Mouse (Mus musculus): Measurements from ENCODE around the gene Creg1. TPM values are rescaled to one million over a fixed set of nuclear protein-coding genes. Genes with fewer than 3 reads are reported as not detected.

Gene Creg1
- polyA plus RNA-seq, 1 experiment from 2014 or later: 300 TPM

DNA sequence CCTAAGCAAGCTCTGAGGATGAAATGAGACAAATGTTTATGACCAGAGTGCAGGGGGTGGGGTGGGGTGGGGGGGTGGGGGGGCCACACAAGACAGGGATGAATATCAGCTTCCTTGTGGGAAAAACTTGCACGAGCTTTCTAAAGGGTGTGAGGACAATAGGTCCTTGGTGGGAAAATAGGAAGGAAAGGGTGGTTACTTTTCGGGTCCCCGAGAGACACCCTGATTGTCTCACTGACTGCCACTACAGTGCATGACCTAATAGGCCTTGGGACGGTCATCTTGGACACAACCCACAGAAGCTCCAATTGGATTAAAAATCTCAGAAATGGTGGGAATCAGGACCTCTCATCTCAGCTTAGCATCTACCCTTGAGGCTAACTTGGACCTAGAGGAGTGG, 55.6 kb downstream of the Creg1 start:
- peak overlapping the region; percentile 62 for H3K4me2 ChIP-seq

DNA sequence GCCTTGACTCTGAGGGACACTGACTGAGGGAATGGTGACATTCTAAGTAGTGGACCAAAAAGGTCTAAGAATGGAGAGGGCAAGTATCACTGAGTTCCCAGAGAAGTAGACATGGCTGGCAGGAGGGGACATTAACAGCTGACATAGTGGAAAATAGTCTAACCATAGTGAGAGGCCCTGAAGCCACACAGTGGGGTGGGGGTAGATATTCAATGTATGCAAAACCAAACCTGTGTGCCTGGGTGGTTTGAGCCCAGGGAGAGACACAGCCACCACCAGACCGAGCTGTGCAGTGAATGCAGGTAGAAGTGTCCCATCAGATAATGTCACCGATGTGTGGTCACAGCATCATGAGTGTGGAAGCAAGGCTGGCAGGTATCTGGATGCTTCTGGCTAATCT, 58.5 kb downstream of the Creg1 start:
- Histone ChIP-seq H3K27me3 (replicated peaks) (no peaks in the 10 kb centered on the region), H3K4me2 (no peak overlapping the region), H3K9ac (no peak overlapping the region), H3K27ac (no peak overlapping the region), H3K4me3 (no peak overlapping the region), H3K9me3 (replicated peaks) (no peaks in the 10 kb centered on the region), H3K36me3 (no peaks in the 10 kb centered on the region), H3K4me1 (peaks cover 29% of the 10 kb centered on the region)
- ATAC-seq: no peak
- 70% methylated on average over 2 of the region's 2 CpGs for WGBS (ENCODE audit: insufficient replicate concordance)

More for the DNA sequence above, 55.6 kb downstream of the Creg1 start:
- H3K9ac ChIP-seq: peak overlapping the region; percentile 28; the same call in 1 of the 2 replicates
- peaks cover 48% of the 10 kb centered on the region for H3K4me1 ChIP-seq
- no peak for ATAC-seq
- no peaks in the 10 kb centered on the region for H3K36me3 ChIP-seq
- no peaks in the 10 kb centered on the region for H3K9me3 ChIP-seq (replicated peaks)
- 52% methylated on average over 4 of the region's 4 CpGs for WGBS (ENCODE audit: insufficient replicate concordance)
- H3K4me3 ChIP-seq: no peak overlapping the region
- H3K27ac ChIP-seq: peak overlapping the region; percentile 88
- peaks cover 20% of the 10 kb centered on the region for H3K27me3 ChIP-seq (replicated peaks)

Other genes starting within 250 kb of the Creg1 start
- gene Mpzl1, start 129.2 kb upstream of the Creg1 start, polyA plus RNA-seq (2016; fragmentation: Nextera tagmentation; extraction: Ambion mirVana): 49.3 and 50.3 TPM in 2 replicates
- gene Rcsd1, start 54.0 kb upstream of the Creg1 start, polyA plus RNA-seq (2016; fragmentation: Nextera tagmentation; extraction: Ambion mirVana): 10.7 and 10.8 TPM in 2 replicates
- 0.23 and 0.32 TPM in 2 replicates for gene Cd247, start 24.9 kb downstream of the Creg1 start, polyA plus RNA-seq (2016; fragmentation: Nextera tagmentation; extraction: Ambion mirVana)
- gene Pou2f1, start 238.9 kb downstream of the Creg1 start, polyA plus RNA-seq (2016; fragmentation: Nextera tagmentation; extraction: Ambion mirVana): 4.9 and 5.8 TPM in 2 replicates